Mouse (Mus musculus): ENCODE measurements around the gene Knl1. TPM values are rescaled to one million over a fixed set of nuclear protein-coding genes. Genes with fewer than 3 reads are reported as not detected.

The Knl1 gene
- polyA plus RNA-seq, 1 experiment from 2014 or later = 29.3 TPM

GRCm38 (mm10) chr2:119019538-119019937, 27.4 kb upstream of the Knl1 start:
- 25% methylated on average over 4 of the region's 4 CpGs for WGBS
- no peak overlapping the region for H3K4me3 ChIP-seq
- no peaks in the 10 kb centered on the region for H3K9me3 ChIP-seq
- peak overlapping the region; percentile 80 for H3K27ac ChIP-seq (replicated peaks)
- ATAC-seq (replicated peaks) = peak; percentile 49; the same call in 1 of the 2 replicates
- peaks cover 8% of the 10 kb centered on the region for H3K4me1 ChIP-seq
- no peak overlapping the region for H3K9ac ChIP-seq (replicated peaks)
- no peaks in the 10 kb centered on the region for H3K27me3 ChIP-seq
- peaks cover 33% of the 10 kb centered on the region for H3K36me3 ChIP-seq
- no peak overlapping the region for H3K4me2 ChIP-seq (replicated peaks)

- Histone ChIP-seq H3K9me3 (no peaks in the 10 kb centered on the region), H3K36me3 (peaks cover 35% of the 10 kb centered on the region), H3K4me1 (peaks cover 15% of the 10 kb centered on the region), H3K9ac (replicated peaks) (no peak overlapping the region), H3K4me3 (no peak overlapping the region), H3K4me2 (replicated peaks) (no peak overlapping the region), H3K27ac (replicated peaks) (no peak overlapping the region), H3K27me3 (no peaks in the 10 kb centered on the region)
- ATAC-seq (replicated peaks) = no peak
- WGBS = 83% methylated on average over 6 of the region's 6 CpGs
These were observed 23.7 kb upstream of the Knl1 start for GRCm38 (mm10) chr2:119023154-119023660.

- H3K4me1 ChIP-seq = peaks cover 16% of the 10 kb centered on the region
- no peak overlapping the region for H3K4me2 ChIP-seq (replicated peaks)
- H3K9ac ChIP-seq (replicated peaks) = no peak overlapping the region
- WGBS = 72% methylated on average over 9 of the region's 9 CpGs
- no peak for ATAC-seq (replicated peaks)
- H3K27ac ChIP-seq (replicated peaks) = no peak overlapping the region
- no peak overlapping the region for H3K4me3 ChIP-seq
- H3K27me3 ChIP-seq = no peaks in the 10 kb centered on the region
- H3K36me3 ChIP-seq = peaks cover 35% of the 10 kb centered on the region
- no peaks in the 10 kb centered on the region for H3K9me3 ChIP-seq
These were observed 22.2 kb upstream of the Knl1 start for GRCm38 (mm10) chr2:119024536-119025238.

GRCm38 (mm10) chr2:119025239-119025616, 21.7 kb upstream of the Knl1 start:
- peaks cover 16% of the 10 kb centered on the region for H3K4me1 ChIP-seq
- no peaks in the 10 kb centered on the region for H3K27me3 ChIP-seq
- H3K27ac ChIP-seq (replicated peaks) = no peak overlapping the region
- ATAC-seq (replicated peaks) = no peak
- peaks cover 33% of the 10 kb centered on the region for H3K36me3 ChIP-seq
- H3K9ac ChIP-seq (replicated peaks) = no peak overlapping the region
- H3K9me3 ChIP-seq = no peaks in the 10 kb centered on the region
- WGBS = 75% methylated on average over 4 of the region's 4 CpGs
- no peak overlapping the region for H3K4me2 ChIP-seq (replicated peaks)
- no peak overlapping the region for H3K4me3 ChIP-seq

GRCm38 (mm10) chr2:119026951-119027350, 20.0 kb upstream of the Knl1 start:
- Histone ChIP-seq H3K4me3 (no peak overlapping the region), H3K27me3 (no peaks in the 10 kb centered on the region), H3K9me3 (no peaks in the 10 kb centered on the region), H3K27ac (replicated peaks) (no peak overlapping the region), H3K36me3 (peaks cover 21% of the 10 kb centered on the region), H3K4me1 (peaks cover 16% of the 10 kb centered on the region), H3K9ac (replicated peaks) (no peak overlapping the region), H3K4me2 (replicated peaks) (no peak overlapping the region)
- ATAC-seq (replicated peaks) = no peak
- 89% methylated on average over 4 of the region's 4 CpGs for WGBS

GRCm38 (mm10) chr2:119028941-119029551, 17.9 kb upstream of the Knl1 start, which contains the start of gene Ccdc32:
Gene Ccdc32 (minus strand): TSS chr2:119029393.
- Histone ChIP-seq H3K9me3 (no peaks in the 10 kb centered on the region), H3K27me3 (no peaks in the 10 kb centered on the region), H3K4me3 (peak within 1 kb of the TSS; percentile 70), H3K27ac (replicated peaks) (no peak within 1 kb of the TSS), H3K36me3 (0 out of 2 replicates have a peak, but pooled peaks cover 7% of the 10 kb centered on the region), H3K4me1 (peaks cover 16% of the 10 kb centered on the region), H3K4me2 (replicated peaks) (peak within 1 kb of the TSS; percentile 68), H3K9ac (replicated peaks) (peak within 1 kb of the TSS; percentile 61)
- under 1% methylated on average over 28 of the region's 28 CpGs for WGBS
- peak; percentile 97 for ATAC-seq (replicated peaks)

GRCm38 (mm10) chr2:119032191-119032590, 14.7 kb upstream of the Knl1 start:
- Histone ChIP-seq H3K27me3 (no peaks in the 10 kb centered on the region), H3K9me3 (no peaks in the 10 kb centered on the region), H3K4me3 (no peak overlapping the region), H3K4me2 (replicated peaks) (no peak overlapping the region), H3K27ac (replicated peaks) (no peak overlapping the region), H3K9ac (replicated peaks) (no peak overlapping the region), H3K4me1 (peaks cover 33% of the 10 kb centered on the region), H3K36me3 (peaks cover 4% of the 10 kb centered on the region)
- ATAC-seq (replicated peaks) = no peak
- 72% methylated on average over 4 of the region's 4 CpGs for WGBS

- Histone ChIP-seq H3K9ac (replicated peaks) (peak within 1 kb of the TSS; percentile 79), H3K4me1 (peaks cover 17% of the 10 kb centered on the region), H3K9me3 (no peaks in the 10 kb centered on the region), H3K4me3 (peak within 1 kb of the TSS; percentile 84), H3K27ac (replicated peaks) (peak within 1 kb of the TSS; percentile 92), H3K4me2 (replicated peaks) (peak within 1 kb of the TSS; percentile 85), H3K36me3 (peaks cover 23% of the 10 kb centered on the region), H3K27me3 (no peaks in the 10 kb centered on the region)
- ATAC-seq (replicated peaks) = peak; percentile 96
- under 1% methylated on average over 49 of the region's 49 CpGs for WGBS
These were observed 12.1 kb upstream of the Knl1 start, which contains the start of gene Rpusd2 for GRCm38 (mm10) chr2:119034656-119035396. Gene Rpusd2 (plus strand): TSS chr2:119034790.

- ATAC-seq (replicated peaks) = no peak
- Histone ChIP-seq H3K4me1 (peaks cover 17% of the 10 kb centered on the region), H3K9ac (replicated peaks) (peak overlapping the region; percentile 79), H3K27me3 (no peaks in the 10 kb centered on the region), H3K36me3 (peaks cover 23% of the 10 kb centered on the region), H3K27ac (replicated peaks) (peak overlapping the region; percentile 92), H3K4me3 (peak overlapping the region; percentile 84), H3K4me2 (replicated peaks) (peak overlapping the region; percentile 85), H3K9me3 (no peaks in the 10 kb centered on the region)
- whole genome bisulfite sequencing = 8% methylated on average over 7 of the region's 7 CpGs
These were observed 11.5 kb upstream of the Knl1 start for GRCm38 (mm10) chr2:119035397-119035745.

GRCm38 (mm10) chr2:119040882-119041281, 6.0 kb upstream of the Knl1 start:
- H3K9me3 ChIP-seq = no peaks in the 10 kb centered on the region
- peaks cover 23% of the 10 kb centered on the region for H3K36me3 ChIP-seq
- no peak overlapping the region for H3K9ac ChIP-seq (replicated peaks)
- no peak overlapping the region for H3K4me3 ChIP-seq
- no peak overlapping the region for H3K4me2 ChIP-seq (replicated peaks)
- no peak for ATAC-seq (replicated peaks)
- WGBS = 50% methylated on average over 4 of the region's 4 CpGs
- no peaks in the 10 kb centered on the region for H3K27me3 ChIP-seq
- H3K27ac ChIP-seq (replicated peaks) = no peak overlapping the region
- peaks cover 6% of the 10 kb centered on the region for H3K4me1 ChIP-seq

- no peaks in the 10 kb centered on the region for H3K9me3 ChIP-seq
- ATAC-seq (replicated peaks) = no peak
- no peaks in the 10 kb centered on the region for H3K36me3 ChIP-seq
- H3K27ac ChIP-seq (replicated peaks) = no peak overlapping the region
- peaks cover 18% of the 10 kb centered on the region for H3K4me1 ChIP-seq
- H3K27me3 ChIP-seq = no peaks in the 10 kb centered on the region
- no peak overlapping the region for H3K4me3 ChIP-seq
- WGBS = 81% methylated on average over 2 of the region's 2 CpGs
- no peak overlapping the region for H3K4me2 ChIP-seq (replicated peaks)
- H3K9ac ChIP-seq (replicated peaks) = no peak overlapping the region
These were observed 1.8 kb upstream of the Knl1 start for GRCm38 (mm10) chr2:119045163-119045562.

GRCm38 (mm10) chr2:119047849-119048248, 930 bp downstream of the Knl1 start:
- peak overlapping the region; percentile 55 for H3K9ac ChIP-seq (replicated peaks)
- ATAC-seq (replicated peaks) = no peak

More at GRCm38 (mm10) chr2:119047849-119048248, 930 bp downstream of the Knl1 start:
- no peaks in the 10 kb centered on the region for H3K9me3 ChIP-seq
- H3K4me1 ChIP-seq = peaks cover 18% of the 10 kb centered on the region
- 20% methylated on average over 4 of the region's 4 CpGs for WGBS
- peak overlapping the region; percentile 89; the same call in 1 of the 2 replicates for H3K27ac ChIP-seq (replicated peaks)
- H3K36me3 ChIP-seq = no peaks in the 10 kb centered on the region
- peak overlapping the region; percentile 84 for H3K4me3 ChIP-seq
- peak overlapping the region; percentile 82 for H3K4me2 ChIP-seq (replicated peaks)
- no peaks in the 10 kb centered on the region for H3K27me3 ChIP-seq

All from forebrain, embryonic 15.5 days (tissue).